Mouse (Mus musculus) WW6 (cell line): ENCODE results near the gene Coasy.

ENCODE experiments used
- DNase-seq: peaks from one replicate; pipeline ENCODE4 v3.0.0-alpha.2; 2013; ENCODE audit warnings: low read depth, low spot score

Gene Coasy

GRCm38 (mm10) chr11:101062971-101063675 lies 19.2 kb upstream of the Coasy start:
- DNase-seq: no peak

GRCm38 (mm10) chr11:101063676-101064327 lies 18.6 kb upstream of the Coasy start:
- DNase-seq: no peak

- no peak for DNase-seq
Observed at GRCm38 (mm10) chr11:101064462-101064861, 17.9 kb upstream of the Coasy start.

GRCm38 (mm10) chr11:101065002-101065401 lies 17.4 kb upstream of the Coasy start:
- DNase-seq: no peak

GRCm38 (mm10) chr11:101066549-101067412 lies 15.6 kb upstream of the Coasy start:
- peak; percentile 81 for DNase-seq

GRCm38 (mm10) chr11:101069391-101070188 lies 12.8 kb upstream of the Coasy start, which contains the start of gene Naglu:
Gene Naglu, plus strand, starts transcription at chr11:101070012.
- DNase-seq: peak; percentile 60

GRCm38 (mm10) chr11:101070189-101070527 lies 12.2 kb upstream of the Coasy start:
- DNase-seq: no peak

GRCm38 (mm10) chr11:101070987-101071386 lies 11.4 kb upstream of the Coasy start:
- DNase-seq: no peak

GRCm38 (mm10) chr11:101071810-101072428 lies 10.4 kb upstream of the Coasy start:
- DNase-seq: no peak

- DNase-seq: no peak
Observed at GRCm38 (mm10) chr11:101078121-101078520, 4.2 kb upstream of the Coasy start, which contains the start of gene Hsd17b1. Gene Hsd17b1, plus strand, starts transcription at chr11:101078411.

GRCm38 (mm10) chr11:101079746-101080145 lies 2.6 kb upstream of the Coasy start:
- DNase-seq: no peak

- no peak for DNase-seq
Observed at GRCm38 (mm10) chr11:101080421-101080820, 1.9 kb upstream of the Coasy start.

GRCm38 (mm10) chr11:101081659-101082058 lies 706 bp upstream of the Coasy start:
- no peak for DNase-seq

GRCm38 (mm10) chr11:101083083-101083697 lies 825 bp downstream of the Coasy start:
- no peak for DNase-seq

GRCm38 (mm10) chr11:101084246-101084645 lies 1.9 kb downstream of the Coasy start:
- DNase-seq: no peak

GRCm38 (mm10) chr11:101084811-101085210 lies 2.4 kb downstream of the Coasy start:
- no peak for DNase-seq

- no peak for DNase-seq
Observed at GRCm38 (mm10) chr11:101085617-101086322, 3.4 kb downstream of the Coasy start.

- DNase-seq: no peak
Observed at GRCm38 (mm10) chr11:101086323-101086674, 3.9 kb downstream of the Coasy start.

- DNase-seq: peak; percentile 85
Observed at GRCm38 (mm10) chr11:101086756-101087681, 4.7 kb downstream of the Coasy start, which contains the start of gene Mlx. Gene Mlx, plus strand, starts transcription at chr11:101087277.
